Mouse (Mus musculus) spleen, adult 2 months (tissue): ENCODE results near the gene Abhd13.

Source experiments
- CTCF ChIP-seq: fragments of 200-500 bp; IDR thresholded peaks from 2 replicates; pipeline ENCODE4 v1.5.1; 2011; ENCODE audit warnings: mild to moderate bottlenecking, inconsistent platforms; ENCODE audit not compliant: insufficient read depth, insufficient read length, insufficient replicate concordance; ENCODE audit errors: extremely low read depth
- POLR2A ChIP-seq: fragments of 200-500 bp; IDR thresholded peaks from 2 replicates; pipeline ENCODE4 v1.6.1; 2011; ENCODE audit warnings: low read depth, low read length, inconsistent platforms

DNA sequence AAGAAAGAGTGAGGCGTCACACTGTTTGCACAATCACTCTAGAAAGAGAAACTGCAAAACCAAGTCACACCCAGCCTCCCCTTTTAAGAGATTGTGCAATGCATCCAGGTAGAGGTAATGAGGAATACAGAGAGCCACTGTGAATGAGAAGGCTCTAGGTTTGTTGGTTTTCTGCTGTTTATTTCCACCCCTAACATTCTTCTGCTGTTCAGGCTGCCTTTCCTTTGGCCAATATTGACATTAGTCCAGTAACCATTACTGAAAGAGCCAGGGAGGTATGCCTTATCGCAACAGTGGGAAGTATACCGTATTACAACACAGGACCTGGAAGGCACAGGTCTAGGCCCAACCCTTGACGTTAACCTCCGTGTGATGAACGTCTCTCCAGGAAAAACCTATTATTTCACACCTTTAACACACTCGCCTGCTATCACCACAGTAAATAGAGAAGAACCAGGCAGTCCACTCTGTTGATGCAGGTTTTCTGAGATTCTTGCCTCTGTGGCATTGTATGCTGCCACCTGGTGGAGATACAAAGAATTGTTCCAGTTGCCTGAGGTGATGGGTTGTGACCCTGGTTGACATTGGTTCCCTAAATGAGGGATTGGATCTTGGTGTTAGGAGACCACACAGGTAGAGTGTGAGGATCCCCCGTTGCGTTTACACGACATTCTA is 42.5 kb upstream of the Abhd13 start:
- TF ChIP-seq POLR2A, result no peak
- peak; percentile 41; the same call in 1 of the 2 replicates for TF ChIP-seq CTCF
